Mouse (Mus musculus) bone marrow macrophage, adult 2 months (primary cell): Measurements from ENCODE around the gene Ermap. TPM values are rescaled to one million over a fixed set of nuclear protein-coding genes. Genes with fewer than 3 reads are reported as not detected.

Source experiments
- H3K27ac ChIP-seq: 2 replicates; pipeline ENCODE4 v1.5.1; 2012; ENCODE audit warnings: low read depth, low read length; ENCODE audit not compliant: insufficient read depth
- H3K4me1 ChIP-seq: 2 replicates; pipeline ENCODE4 v1.6.1; 2012; ENCODE audit warnings: low read length; ENCODE audit not compliant: control insufficient read depth, insufficient read depth
- H3K4me3 ChIP-seq: 2 replicates; pipeline ENCODE4 v1.5.1; 2012; ENCODE audit warnings: mild to moderate bottlenecking, low read length, moderate library complexity; ENCODE audit not compliant: insufficient read depth
- CTCF ChIP-seq: IDR thresholded peaks from 2 replicates; pipeline ENCODE4 v1.5.1; 2012; ENCODE audit warnings: low read depth, mild to moderate bottlenecking, low read length, moderate library complexity
- POLR2A ChIP-seq: IDR thresholded peaks from 2 replicates; pipeline ENCODE4 v1.6.1; 2012; ENCODE audit warnings: mild to moderate bottlenecking, low read depth, low read length, borderline replicate concordance
- polyA plus RNA-seq: library from polyadenylated mRNA; stranded (reverse); fragments of >200 nt; gene quantifications from 2 replicates; pipeline ENCODE4 v1.2.4, GENCODE M21; 2012; ENCODE audit not compliant: missing spikeins, insufficient read depth, insufficient read length

Gene Ermap
- polyA plus RNA-seq, 1 experiment = 0.68 TPM

DNA sequence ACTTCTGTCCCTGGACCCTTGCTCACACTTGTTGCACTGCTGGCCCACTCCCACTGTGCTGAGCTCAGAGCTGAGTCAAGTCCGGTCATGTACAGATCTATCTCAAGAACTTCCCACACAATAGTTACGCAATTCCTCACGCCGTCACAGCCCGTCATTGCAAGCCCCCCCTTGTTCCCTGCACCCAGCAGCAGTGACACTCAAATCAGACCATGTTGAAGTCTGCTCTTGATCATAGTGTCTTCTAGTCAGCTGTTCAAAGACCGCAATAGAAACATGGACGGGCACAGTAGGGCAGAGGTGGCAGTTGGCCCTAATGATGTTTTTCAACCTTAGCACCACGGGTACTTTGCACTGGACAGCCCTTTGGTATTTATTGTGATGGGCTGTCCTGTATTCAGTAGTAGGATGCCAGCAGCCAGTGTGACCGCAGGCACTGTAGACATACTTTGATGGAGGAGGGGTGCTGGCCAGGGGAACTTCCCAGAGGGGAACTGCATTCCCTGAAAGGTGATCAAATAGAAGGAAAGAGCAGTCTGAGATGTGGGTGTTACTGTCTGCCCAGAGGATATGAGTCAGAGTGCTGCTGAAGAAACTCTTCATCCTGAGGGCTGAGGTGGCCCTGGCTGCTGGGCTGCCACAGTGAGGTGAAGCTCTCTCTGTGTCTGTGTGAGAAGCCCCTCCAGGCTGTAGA is 64.1 kb downstream of the Ermap start:
- Histone ChIP-seq H3K4me3 (peak overlapping the region; percentile 27), H3K4me1 (peaks cover 70% of the 10 kb centered on the region), H3K27ac (peak overlapping the region; percentile 82)
- no peak for TF ChIP-seq CTCF
- TF ChIP-seq POLR2A = no peak

Other genes with a start within 250 kb of the Ermap start
- not detected in 2 replicates for gene Lao1, start 228.4 kb downstream of the Ermap start, polyA plus RNA-seq
- 22.6 and 25.3 TPM in 2 replicates for gene Slc2a1, start 81.3 kb downstream of the Ermap start, polyA plus RNA-seq
- gene Zfp691, start 15.8 kb downstream of the Ermap start, polyA plus RNA-seq = 6.4 and 6.9 TPM in 2 replicates
- 36.6 and 41.1 TPM in 2 replicates for gene Svbp, start 5.3 kb upstream of the Ermap start, polyA plus RNA-seq
- gene Tmem269, start 28.2 kb upstream of the Ermap start, polyA plus RNA-seq = not detected in 2 replicates
- 7.0 and 9.7 TPM in 2 replicates for gene AU022252, start 42.7 kb upstream of the Ermap start, polyA plus RNA-seq
- gene P3h1, start 42.9 kb upstream of the Ermap start, polyA plus RNA-seq = 12.2 and 13.1 TPM in 2 replicates
- not detected in 2 replicates for gene Cldn19, start 65.4 kb upstream of the Ermap start, polyA plus RNA-seq
- 787 and 846 TPM in 2 replicates for gene Ybx1, start 104.6 kb upstream of the Ermap start, polyA plus RNA-seq
- 31.6 and 33.3 TPM in 2 replicates for gene Ppih, start 130.5 kb upstream of the Ermap start, polyA plus RNA-seq
- not detected in 2 replicates for gene Ccdc30, start 225.5 kb upstream of the Ermap start, polyA plus RNA-seq
- 6.3 and 8.1 TPM in 2 replicates for gene Ppcs, start 232.4 kb upstream of the Ermap start, polyA plus RNA-seq
- gene Zmynd12, start 232.8 kb upstream of the Ermap start, polyA plus RNA-seq = not detected in 2 replicates